Mouse (Mus musculus) forebrain, embryonic 13.5 days (tissue): ENCODE measurements around the gene Npat. TPM values are rescaled to one million over a fixed set of nuclear protein-coding genes. Genes with fewer than 3 reads are reported as not detected.
A peak's percentile ranks its signal among the peaks of the same experiment; 100 is the strongest.

Experiments
- ATAC-seq: fragments of 200-750 bp; cut with Nextera tagmentation; 2 replicates; pipeline ENCODE4 v1.8.0; 2017
- H3K27ac ChIP-seq: fragments of 300-500 bp; sonication (generic); 2 replicates; pipeline ENCODE4 v1.5.1; 2015; ENCODE audit warnings: inconsistent platforms, mild to moderate bottlenecking, moderate library complexity
- H3K27me3 ChIP-seq: fragments of 300-500 bp; sonication (generic); 2 replicates; pipeline ENCODE4 v1.6.1; 2015; ENCODE audit warnings: mild to moderate bottlenecking, inconsistent platforms
- H3K36me3 ChIP-seq: fragments of 300-500 bp; sonication (generic); 2 replicates; pipeline ENCODE4 v1.6.1; 2015; ENCODE audit warnings: mild to moderate bottlenecking, inconsistent platforms; ENCODE audit not compliant: poor library complexity, severe bottlenecking
- H3K4me1 ChIP-seq: fragments of 300-500 bp; sonication (generic); 2 replicates; pipeline ENCODE4 v1.6.1; 2015; ENCODE audit warnings: inconsistent platforms
- H3K4me2 ChIP-seq: fragments of 300-500 bp; sonication (generic); 2 replicates; pipeline ENCODE4 v1.6.1; 2015; ENCODE audit warnings: inconsistent platforms, mild to moderate bottlenecking, moderate library complexity
- H3K4me3 ChIP-seq: fragments of 300-500 bp; sonication (generic); 2 replicates; pipeline ENCODE4 v1.5.1; 2015; ENCODE audit warnings: mild to moderate bottlenecking, inconsistent platforms
- H3K9ac ChIP-seq: fragments of 300-500 bp; sonication (generic); 2 replicates; pipeline ENCODE4 v1.6.1; 2015; ENCODE audit warnings: mild to moderate bottlenecking, inconsistent platforms
- H3K9me3 ChIP-seq: fragments of 300-500 bp; sonication (generic); replicated peaks from 2 replicates; pipeline ENCODE4 v1.6.1; 2016; ENCODE audit warnings: inconsistent platforms
- WGBS: fragments of 180-500 bp; shearing (Covaris S2); methylation state at CpG from one replicate; pipeline ENCODE4 v1.1.7; 2015; 5-methylcytosine and 5-hydroxymethylcytosine counted together
- polyA plus RNA-seq: library from polyadenylated mRNA; unstranded; fragments of >200 nt; fragmentation: Nextera tagmentation; extraction: Ambion mirVana; gene quantifications from 2 replicates; pipeline ENCODE4 v1.2.1, GENCODE M21; 2015

Npat gene
- polyA plus RNA-seq: 13.6 and 16.7 TPM in 2 replicates

DNA sequence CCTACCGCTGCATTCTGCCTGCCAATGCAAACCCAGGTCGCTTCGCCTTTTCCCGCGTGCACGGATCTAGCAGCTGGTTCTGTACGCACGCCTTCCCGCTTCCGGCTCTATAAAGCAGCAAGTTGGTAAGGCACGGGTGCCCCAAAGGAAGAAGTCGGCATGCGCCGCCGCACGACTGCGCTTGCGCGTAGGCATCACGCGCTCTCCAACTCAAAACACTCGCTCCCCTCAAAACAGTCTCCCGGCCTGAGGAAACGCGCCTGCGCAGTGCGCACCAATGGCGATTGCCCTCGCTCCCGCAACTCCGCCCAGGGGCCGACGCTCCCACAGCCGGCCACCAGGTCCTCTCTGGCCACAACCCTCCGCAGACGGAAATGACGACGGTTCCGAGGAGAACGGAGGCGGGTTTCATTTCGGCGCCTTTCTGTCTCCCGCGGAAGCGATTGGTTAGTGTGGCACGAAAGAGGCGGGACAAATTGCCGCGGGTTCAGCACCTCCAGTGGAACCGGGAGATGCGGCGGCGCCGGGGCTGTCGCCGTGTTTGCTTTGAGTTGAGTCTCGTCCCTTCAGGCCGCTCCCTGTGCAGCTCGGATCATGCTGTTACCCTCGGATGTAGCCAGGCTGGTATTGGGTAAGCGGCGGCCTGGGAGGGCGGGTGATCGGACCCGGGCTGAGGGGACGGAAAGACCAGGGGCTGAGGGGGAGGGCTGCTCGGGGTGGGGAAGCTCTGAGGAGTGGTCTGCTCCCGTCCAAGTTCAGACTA is at the start of gene Npat, which contains the start of gene Atm:
Gene Npat (plus strand): TSS at position 490 of the 763 bp plus-strand sequence.
Gene Atm (minus strand): TSS at position 183 of the 763 bp plus-strand sequence.
- peak within 1 kb of the TSS; percentile 92 for H3K27ac ChIP-seq
- H3K4me2 ChIP-seq: peak within 1 kb of the TSS; percentile 95
- H3K9ac ChIP-seq: peak within 1 kb of the TSS; percentile 94
- 0 out of 2 replicates have a peak, but pooled peaks cover 5% of the 10 kb centered on the region for H3K36me3 ChIP-seq
- peaks cover 32% of the 10 kb centered on the region for H3K4me1 ChIP-seq
- H3K9me3 ChIP-seq: no peaks in the 10 kb centered on the region
- no peaks in the 10 kb centered on the region for H3K27me3 ChIP-seq
- WGBS: under 1% methylated on average over 69 of the region's 69 CpGs
- peak; percentile 99 for ATAC-seq
- H3K4me3 ChIP-seq: peak within 1 kb of the TSS; percentile 93

DNA sequence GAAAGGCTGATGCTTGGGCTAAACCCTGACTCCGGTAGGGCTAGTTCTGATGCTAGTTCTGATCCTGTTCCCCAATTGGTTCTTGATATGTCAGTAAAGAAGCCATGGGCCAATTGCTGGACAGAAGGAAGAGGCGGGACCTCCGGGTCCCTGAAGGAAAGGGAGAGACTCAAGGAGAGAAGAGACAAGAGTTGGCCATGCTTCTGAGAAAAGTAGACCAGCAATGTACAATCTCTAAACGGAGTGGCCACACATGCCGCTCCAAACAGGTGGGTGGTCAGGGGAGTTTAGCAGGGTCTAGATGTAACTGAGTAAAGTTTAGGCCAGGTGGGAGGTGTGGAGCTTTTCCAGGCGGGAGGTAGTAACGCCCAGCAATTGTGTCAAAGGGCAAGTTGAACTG is 28.8 kb upstream of the Npat start:
- no peak for ATAC-seq
- Histone ChIP-seq H3K9ac (no peak overlapping the region), H3K27me3 (no peaks in the 10 kb centered on the region), H3K27ac (no peak overlapping the region), H3K36me3 (peaks cover 49% of the 10 kb centered on the region), H3K4me3 (no peak overlapping the region), H3K4me2 (no peak overlapping the region), H3K4me1 (no peaks in the 10 kb centered on the region), H3K9me3 (no peaks in the 10 kb centered on the region)
- 94% methylated on average over 7 of the region's 7 CpGs for WGBS

DNA sequence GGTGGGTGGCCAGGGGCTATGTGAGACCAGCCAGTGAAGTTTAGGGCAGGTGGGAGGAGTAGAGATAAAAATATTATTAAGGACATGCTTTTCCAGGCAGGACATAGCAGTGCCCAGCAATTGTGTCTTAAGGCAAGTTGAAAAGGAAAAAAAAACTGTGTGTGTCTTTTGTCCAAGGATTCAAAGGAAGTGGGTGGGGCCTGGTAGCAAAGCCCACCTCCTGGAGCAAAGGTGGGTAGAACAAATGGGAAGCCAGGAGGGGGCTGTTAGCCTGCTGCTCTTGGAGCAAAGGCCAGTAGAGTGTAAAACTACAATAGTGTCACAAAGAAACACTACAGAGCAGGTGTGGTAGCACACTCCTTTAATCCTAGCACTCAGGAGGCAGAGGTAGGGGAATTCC is 22.8 kb upstream of the Npat start:
- Histone ChIP-seq H3K9me3 (no peaks in the 10 kb centered on the region), H3K27ac (no peak overlapping the region), H3K4me1 (no peaks in the 10 kb centered on the region), H3K36me3 (peaks cover 37% of the 10 kb centered on the region), H3K4me2 (no peak overlapping the region), H3K9ac (no peak overlapping the region), H3K27me3 (no peaks in the 10 kb centered on the region), H3K4me3 (no peak overlapping the region)
- no peak for ATAC-seq

DNA sequence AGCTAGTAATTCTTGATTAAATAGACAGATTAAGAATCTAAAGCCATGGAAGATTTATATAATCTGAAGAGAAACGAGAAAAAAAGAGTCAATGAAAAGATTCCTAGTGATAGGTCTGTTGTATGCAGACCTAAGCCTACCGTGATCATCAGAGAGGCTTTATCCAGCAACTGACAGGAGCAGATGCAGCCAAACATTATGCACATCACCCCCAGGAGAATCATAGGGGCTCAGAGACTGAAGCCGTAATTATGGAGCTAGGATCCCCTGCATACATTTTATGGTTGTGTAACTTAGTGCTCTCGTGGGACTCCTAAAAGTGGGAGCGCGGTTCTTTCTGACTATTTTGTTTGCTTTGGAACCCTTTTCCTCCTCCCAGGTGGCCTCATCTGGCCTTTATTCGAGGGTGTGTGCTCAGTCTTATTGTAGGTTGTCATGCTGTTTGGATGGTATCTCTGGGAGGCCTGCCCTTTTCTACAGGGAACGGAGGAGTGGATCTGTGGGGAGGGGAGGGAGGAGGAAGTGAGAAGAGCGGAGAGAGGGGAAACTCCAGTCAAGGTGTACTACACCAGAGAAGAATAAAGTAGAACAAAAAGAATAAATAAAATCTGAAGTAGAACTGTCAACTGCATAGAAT is 19.4 kb upstream of the Npat start:
- Histone ChIP-seq H3K27ac (no peak overlapping the region), H3K4me1 (no peaks in the 10 kb centered on the region), H3K4me2 (no peak overlapping the region), H3K36me3 (peaks cover 27% of the 10 kb centered on the region), H3K9ac (no peak overlapping the region), H3K9me3 (no peaks in the 10 kb centered on the region), H3K4me3 (no peak overlapping the region), H3K27me3 (no peaks in the 10 kb centered on the region)
- 84% methylated on average over 9 of the region's 9 CpGs for WGBS
- ATAC-seq: no peak

DNA sequence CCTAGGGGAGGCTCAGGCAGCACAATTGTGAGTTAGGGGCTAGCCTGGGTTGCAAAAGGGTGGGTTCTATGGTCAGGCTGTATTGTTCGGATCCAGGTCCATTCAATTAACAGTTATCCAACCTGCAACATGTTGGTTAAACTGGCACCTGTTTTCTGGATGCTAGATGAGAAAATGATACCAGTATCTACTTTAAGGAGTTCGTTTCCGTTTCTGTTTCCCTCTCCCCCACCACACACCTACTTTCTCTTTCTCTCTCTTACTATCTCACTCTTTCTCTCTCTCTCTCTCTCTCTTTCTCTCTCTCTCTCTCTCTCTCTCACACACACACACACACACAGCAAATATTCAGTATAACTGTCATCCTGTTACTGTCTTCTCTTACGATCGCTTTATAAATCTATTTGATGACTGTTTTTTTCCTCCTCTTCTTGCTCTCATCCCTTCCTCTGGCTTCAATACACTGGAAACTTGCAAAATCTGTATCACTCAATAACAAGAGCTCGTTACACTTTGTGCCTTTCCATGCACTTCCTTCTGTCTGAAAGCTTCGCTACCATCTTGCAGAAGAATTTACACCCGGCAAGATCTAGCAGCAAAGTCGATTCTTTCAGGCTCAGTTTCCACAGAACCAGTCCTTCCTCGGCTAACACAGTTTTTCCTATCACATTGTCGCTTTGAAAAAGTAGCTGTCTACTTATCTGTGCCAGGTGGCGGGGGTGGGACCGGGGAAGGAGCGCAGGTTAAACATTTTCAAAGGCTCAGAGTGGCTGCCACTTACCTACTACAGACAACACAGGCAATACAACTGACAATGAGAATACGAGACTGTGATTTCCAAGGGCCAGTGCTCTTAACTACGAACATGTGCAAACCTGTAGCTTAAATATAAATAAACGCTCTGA is 1.2 kb upstream of the Npat start:
- Histone ChIP-seq H3K4me1 (peaks cover 32% of the 10 kb centered on the region), H3K27ac (peak overlapping the region; percentile 80), H3K36me3 (peaks cover 14% of the 10 kb centered on the region), H3K9ac (peak overlapping the region; percentile 75), H3K4me3 (peak overlapping the region; percentile 93), H3K27me3 (no peaks in the 10 kb centered on the region), H3K9me3 (no peaks in the 10 kb centered on the region), H3K4me2 (peak overlapping the region; percentile 88)
- 19% methylated on average over 17 of the region's 17 CpGs for WGBS
- ATAC-seq: no peak

DNA sequence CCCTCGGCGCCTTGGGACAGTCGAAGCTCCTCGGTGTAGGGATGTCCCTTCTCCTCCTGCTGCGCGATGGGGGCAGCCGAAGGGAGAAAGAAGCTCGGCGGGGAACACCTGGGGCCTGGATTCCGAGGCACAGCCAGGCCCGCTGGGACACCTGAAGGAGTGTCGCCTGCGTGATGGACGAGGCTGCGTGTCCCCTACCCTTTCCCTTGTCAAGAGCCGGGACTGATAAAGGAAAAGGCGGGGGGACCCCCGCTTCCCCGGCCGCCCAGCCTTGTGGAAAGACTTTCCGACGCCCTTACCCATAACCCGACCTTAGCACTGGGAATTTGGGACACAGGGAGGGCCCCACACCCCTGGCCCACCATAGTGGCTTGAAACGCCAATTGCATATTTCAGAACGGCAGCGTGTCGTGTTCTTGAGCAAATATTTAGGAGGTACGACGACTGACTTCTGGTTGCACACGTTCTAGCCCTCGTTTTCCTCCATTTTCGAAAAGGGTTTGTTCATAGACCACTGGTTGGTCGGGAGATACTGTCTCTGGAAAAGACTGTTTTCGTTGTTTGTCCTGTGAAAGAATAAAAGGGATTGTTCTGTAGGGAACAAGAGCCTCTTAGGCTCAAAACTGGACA is 604 bp downstream of the Npat start:
- Histone ChIP-seq H3K4me3 (peak overlapping the region; percentile 93), H3K4me1 (peaks cover 32% of the 10 kb centered on the region), H3K9ac (peak overlapping the region; percentile 94), H3K27me3 (no peaks in the 10 kb centered on the region), H3K4me2 (peak overlapping the region; percentile 95), H3K36me3 (0 out of 2 replicates have a peak, but pooled peaks cover 5% of the 10 kb centered on the region), H3K27ac (peak overlapping the region; percentile 92), H3K9me3 (no peaks in the 10 kb centered on the region)
- no peak for ATAC-seq
- WGBS: under 1% methylated on average over 31 of the region's 34 CpGs

DNA sequence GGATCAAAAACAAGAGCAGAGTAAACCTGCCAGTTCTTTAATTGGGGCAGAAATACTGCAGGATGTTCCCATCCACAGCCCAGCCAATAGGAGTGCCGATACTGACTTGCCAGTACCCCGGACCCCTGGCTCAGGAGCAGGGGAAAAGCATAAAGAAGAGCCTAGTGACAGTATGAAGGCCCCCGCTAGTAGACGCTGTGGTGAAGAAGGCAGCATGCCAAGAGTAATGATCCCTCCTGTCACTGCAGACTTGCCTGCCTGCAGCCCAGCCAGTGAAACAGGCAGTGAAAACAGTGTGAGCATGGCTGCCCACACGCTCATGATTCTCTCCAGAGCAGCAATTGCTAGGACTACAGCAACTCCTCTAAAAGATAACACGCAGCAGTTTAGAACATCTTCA is 33.8 kb downstream of the Npat start:
- 83% methylated on average over 6 of the region's 6 CpGs for WGBS
- no peaks in the 10 kb centered on the region for H3K27me3 ChIP-seq
- no peak overlapping the region for H3K4me3 ChIP-seq
- H3K4me2 ChIP-seq: no peak overlapping the region
- H3K4me1 ChIP-seq: no peaks in the 10 kb centered on the region
- H3K9me3 ChIP-seq: no peaks in the 10 kb centered on the region
- no peak overlapping the region for H3K9ac ChIP-seq
- H3K36me3 ChIP-seq: peaks cover 66% of the 10 kb centered on the region
- no peak overlapping the region for H3K27ac ChIP-seq
- ATAC-seq: no peak

DNA sequence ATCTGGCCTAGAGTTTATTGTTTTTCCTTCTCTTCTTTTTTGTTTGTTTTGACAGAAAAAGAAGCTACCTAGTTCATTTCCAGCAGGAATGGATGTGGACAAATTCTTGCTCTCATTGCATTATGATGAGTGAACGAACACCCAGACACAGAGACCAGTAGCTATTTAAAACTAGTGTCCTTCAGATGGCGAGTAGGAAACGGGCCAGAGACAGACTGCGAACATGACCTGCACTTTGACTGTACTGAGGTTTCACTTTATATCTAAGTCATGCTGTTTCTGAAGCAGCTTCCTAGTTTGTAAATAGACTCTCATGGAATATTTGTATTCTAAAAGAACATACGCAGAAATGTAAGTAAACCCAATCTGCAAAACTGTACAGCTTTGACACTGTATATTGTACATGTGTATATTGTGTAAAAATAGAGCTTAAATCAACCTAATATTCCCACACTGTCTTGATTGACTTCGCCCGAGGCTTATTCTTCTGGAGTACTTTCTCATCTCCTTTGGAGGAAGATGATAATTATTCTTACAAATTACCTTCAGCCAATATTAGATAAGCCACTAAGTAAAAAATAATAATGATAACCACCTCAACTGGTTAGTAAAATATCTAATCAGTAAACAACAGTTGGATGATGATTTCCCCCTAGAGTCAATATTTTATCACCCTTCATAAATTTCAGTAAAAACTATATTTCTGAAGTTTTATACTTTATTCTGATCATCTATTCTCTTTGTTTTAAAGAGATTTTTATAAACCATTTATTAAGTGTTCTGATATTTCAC is 35.9 kb downstream of the Npat start:
- Histone ChIP-seq H3K27ac (no peak overlapping the region), H3K4me3 (no peak overlapping the region), H3K4me2 (no peak overlapping the region), H3K4me1 (no peaks in the 10 kb centered on the region), H3K9ac (no peak overlapping the region), H3K36me3 (peaks cover 57% of the 10 kb centered on the region), H3K9me3 (no peaks in the 10 kb centered on the region), H3K27me3 (no peaks in the 10 kb centered on the region)
- no peak for ATAC-seq
- 94% methylated on average over 7 of the region's 7 CpGs for WGBS

DNA sequence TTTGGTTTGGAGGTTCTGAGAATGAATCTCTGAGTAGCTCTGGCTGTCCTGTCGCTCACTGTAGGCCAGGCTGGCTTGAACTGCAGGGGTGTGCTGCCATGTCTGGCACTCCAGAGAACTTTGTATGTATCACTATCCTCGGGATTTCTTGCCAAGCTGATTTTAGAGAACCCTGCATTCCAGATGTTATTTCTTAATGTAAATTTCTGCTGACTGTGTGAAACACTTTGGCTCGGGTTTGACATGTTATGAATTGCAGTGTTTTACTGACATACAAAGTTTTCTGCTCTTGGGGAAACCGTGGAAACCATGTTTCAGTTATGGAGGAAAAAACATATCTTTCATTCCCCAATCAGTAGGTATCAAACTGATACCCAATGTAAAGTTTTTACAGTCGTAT is 38.9 kb downstream of the Npat start:
- Histone ChIP-seq H3K4me2 (no peak overlapping the region), H3K4me1 (no peaks in the 10 kb centered on the region), H3K4me3 (no peak overlapping the region), H3K36me3 (peaks cover 62% of the 10 kb centered on the region), H3K9ac (no peak overlapping the region), H3K27me3 (no peaks in the 10 kb centered on the region), H3K9me3 (no peaks in the 10 kb centered on the region), H3K27ac (no peak overlapping the region)
- WGBS: 87% methylated on average over 5 of the region's 5 CpGs
- ATAC-seq: no peak

DNA sequence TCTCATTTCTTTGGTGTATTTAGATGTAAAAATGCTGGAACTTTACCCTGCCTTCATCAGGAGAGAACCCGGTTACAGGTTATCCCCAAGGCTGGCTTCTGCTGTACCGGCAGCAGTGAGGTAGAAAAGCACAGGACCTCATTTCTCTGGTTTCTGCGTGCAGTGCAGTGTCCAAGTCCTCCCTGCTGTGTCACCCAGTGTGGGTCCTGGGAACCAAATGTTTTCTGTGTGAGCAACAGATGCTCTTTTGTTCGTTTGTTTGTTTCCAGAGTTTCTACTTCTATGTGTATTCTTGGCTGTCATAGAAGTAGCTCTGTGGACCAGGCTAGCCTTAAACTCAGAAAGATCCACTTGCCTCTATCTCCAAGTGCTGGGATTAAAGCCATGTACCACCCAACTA is 45.0 kb downstream of the Npat start:
- Histone ChIP-seq H3K4me1 (no peaks in the 10 kb centered on the region), H3K9me3 (no peaks in the 10 kb centered on the region), H3K36me3 (peaks cover 82% of the 10 kb centered on the region), H3K4me3 (no peak overlapping the region), H3K27ac (no peak overlapping the region), H3K4me2 (no peak overlapping the region), H3K27me3 (no peaks in the 10 kb centered on the region), H3K9ac (no peak overlapping the region)
- no peak for ATAC-seq
- 84% methylated on average over 4 of the region's 4 CpGs for WGBS

DNA sequence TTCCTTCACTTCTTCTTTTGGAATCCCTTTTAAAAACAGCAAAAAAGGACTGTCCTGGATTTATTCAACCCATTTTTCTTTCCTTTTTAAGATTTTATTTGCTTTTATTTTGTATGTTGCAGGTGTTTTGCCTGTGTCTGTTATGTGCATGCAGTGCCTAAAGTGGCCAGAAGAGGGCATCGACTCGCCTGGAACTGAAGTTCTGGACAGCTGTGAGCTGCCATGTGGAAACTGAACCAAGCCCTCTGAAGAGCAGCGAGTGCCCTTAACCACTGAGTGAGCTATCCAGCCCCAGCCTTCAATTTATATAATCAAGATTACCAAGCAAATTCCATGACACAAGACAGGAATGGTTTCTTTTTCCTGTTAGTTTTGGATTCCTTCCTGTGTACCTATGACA is 57.9 kb downstream of the Npat start:
- Histone ChIP-seq H3K4me3 (no peak overlapping the region), H3K4me1 (no peaks in the 10 kb centered on the region), H3K9ac (no peak overlapping the region), H3K36me3 (peaks cover 54% of the 10 kb centered on the region), H3K9me3 (no peaks in the 10 kb centered on the region), H3K27ac (no peak overlapping the region), H3K27me3 (no peaks in the 10 kb centered on the region), H3K4me2 (no peak overlapping the region)
- WGBS: 8% methylated on average over 3 of the region's 3 CpGs
- no peak for ATAC-seq
